5 mouse cellular contexts compared by ENCODE assay signal in the genomic region with DNA sequence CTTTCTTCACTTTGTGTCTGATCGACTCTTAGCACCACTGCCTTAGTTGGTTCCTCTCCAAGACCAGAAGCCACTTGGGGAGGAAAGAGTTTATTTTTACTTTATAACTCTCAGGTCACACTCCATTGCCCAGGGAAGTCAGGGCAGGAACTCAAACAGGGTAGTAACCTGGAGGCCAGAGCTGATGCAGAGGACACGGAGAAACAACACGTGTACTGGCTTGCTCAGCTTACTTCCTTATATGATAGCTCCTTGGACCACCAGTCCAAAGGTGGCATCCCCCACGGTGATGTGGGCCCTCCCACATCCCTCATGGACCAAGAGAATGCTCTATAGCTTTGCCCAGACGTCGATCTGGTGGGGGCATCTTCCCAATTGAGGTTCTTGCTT. TPM values are rescaled to one million over a fixed set of nuclear protein-coding genes. Genes with fewer than 3 reads are reported as not detected.
"Had no signal": no experiment of that assay in that cellular context is flagged by ENCODE, and none has a peak within 500 bp of the region (broad histone marks: within the 10 kb centered on the region; RNA-seq: fewer than 3 reads in every experiment).

No protein-coding gene starts in this region.

- DNase-seq: liver, embryonic 13.5 days; liver, postnatal 0 days; right cerebral cortex, postnatal 14 days; thymus, postnatal 36 days had no signal

RNA-seq across cellular contexts. Expression of gene Slc5a1, which starts 58.7 kb away (rescaled TPM):
- total RNA-seq: left cerebral cortex, adult 8-10 months had no signal
